Comparison of ENCODE assay signal across 10 mouse cellular contexts in the genomic region with DNA sequence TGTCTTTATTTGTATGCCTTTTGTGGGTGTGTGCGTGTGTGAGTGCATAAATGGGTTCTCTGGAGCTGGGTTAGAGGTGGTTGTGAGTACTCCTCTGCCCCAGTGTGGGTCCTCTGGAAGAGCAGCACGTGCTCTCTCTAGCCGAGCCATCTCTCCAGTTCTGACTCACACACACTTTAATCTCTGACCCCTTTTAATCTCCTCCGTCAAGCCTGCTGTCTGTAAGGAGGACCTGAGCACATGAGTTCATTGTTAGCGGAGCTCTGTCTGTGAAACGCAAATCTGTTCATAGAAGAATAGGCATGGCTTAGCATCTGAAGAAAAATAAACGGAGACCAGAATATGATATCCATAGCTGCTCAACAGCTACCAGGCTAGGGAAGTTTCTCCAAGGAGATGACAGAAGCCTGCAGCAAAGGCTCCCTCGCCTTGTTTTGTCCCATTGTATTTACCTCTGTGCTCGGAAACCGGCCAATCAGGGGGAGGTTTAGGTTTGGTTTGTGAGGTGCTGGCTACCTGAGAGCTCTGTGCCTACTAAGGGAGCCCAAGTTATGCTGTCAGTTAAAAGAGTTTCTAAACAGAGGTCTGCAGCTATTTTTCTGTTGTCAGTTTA. TPM values are rescaled to one million over a fixed set of nuclear protein-coding genes. Genes with fewer than 3 reads are reported as not detected.
DNase-seq lines count a peak whose midpoint lies in the region; ATAC-seq and TF ChIP-seq lines count a peak whose summit lies in the region.
"Had no signal": no experiment of that assay in that cellular context is flagged by ENCODE, and none has a peak within 500 bp of the region (broad histone marks: within the 10 kb centered on the region; RNA-seq: fewer than 3 reads in every experiment).

No protein-coding gene starts in this region.

- H3K9ac ChIP-seq in embryonic facial prominence, embryonic 14.5 days (ENCODE audit: low read depth, low read length) = no peak overlapping the region
- H3K9ac ChIP-seq in intestine, embryonic 15.5 days = no peak overlapping the region
- no peak overlapping the region for H3K9ac ChIP-seq in midbrain, postnatal 0 days (replicated peaks; ENCODE audit: low read length, poor library complexity, severe bottlenecking)

- H3K4me1 ChIP-seq in embryonic facial prominence, embryonic 14.5 days (ENCODE audit: control insufficient read depth, insufficient read depth, low read length) = no peaks in the 10 kb centered on the region
- H3K4me1 ChIP-seq in intestine, embryonic 15.5 days (replicated peaks) = no peaks in the 10 kb centered on the region
- H3K4me1 ChIP-seq in midbrain, postnatal 0 days (ENCODE audit: insufficient read depth, low read length) = peaks cover 8% of the 10 kb centered on the region; the same call in 1 of the 2 replicates
- 0 out of 2 replicates have a peak, but pooled peaks cover 5% of the 10 kb centered on the region for H3K4me1 ChIP-seq in thymus, adult 2 months (replicated peaks; ENCODE audit: control insufficient read depth, insufficient read depth, low read length)

- TF ChIP-seq POLR2A in thymus, adult 2 months (IDR thresholded peaks at IDR 0.05; ENCODE audit: control insufficient read depth, extremely low read depth, insufficient read depth, low read length, poor library complexity) = no peak

- 33% methylated on average over 10 of the region's 10 CpGs for WGBS in embryonic facial prominence, embryonic 14.5 days
- 38% methylated on average over 10 of the region's 10 CpGs for WGBS in intestine, embryonic 15.5 days
- WGBS in midbrain, postnatal 0 days = 15% methylated on average over 10 of the region's 10 CpGs
- WGBS in thymus, adult 2 months = 88% methylated on average over 10 of the region's 10 CpGs

- H3K4me2 ChIP-seq in embryonic facial prominence, embryonic 14.5 days (ENCODE audit: low read depth, low read length) = no peak overlapping the region
- H3K4me2 ChIP-seq in intestine, embryonic 15.5 days (replicated peaks) = no peak overlapping the region
- H3K4me2 ChIP-seq in midbrain, postnatal 0 days (ENCODE audit: low read depth, low read length, poor library complexity, severe bottlenecking) = no peak overlapping the region

- no peaks in the 10 kb centered on the region for H3K36me3 ChIP-seq in embryonic facial prominence, embryonic 14.5 days (ENCODE audit: control insufficient read depth, insufficient read depth, low read length)
- H3K36me3 ChIP-seq in intestine, embryonic 15.5 days = no peaks in the 10 kb centered on the region
- H3K36me3 ChIP-seq in midbrain, postnatal 0 days (ENCODE audit: insufficient read depth, low read length) = no peaks in the 10 kb centered on the region
- no peaks in the 10 kb centered on the region for H3K36me3 ChIP-seq in thymus, adult 2 months (ENCODE audit: control insufficient read depth, insufficient read depth, low read length)

- peak; percentile 76 for ATAC-seq in embryonic facial prominence, embryonic 14.5 days (ENCODE audit: low read depth)
- ATAC-seq in intestine, embryonic 15.5 days = peak; percentile 59; the same call in 1 of the 2 replicates
- peak; percentile 20; the same call in 1 of the 2 replicates for ATAC-seq in midbrain, postnatal 0 days (ENCODE audit: low FRiP score)

- TF ChIP-seq CTCF in midbrain, postnatal 0 days (IDR thresholded peaks at IDR 0.05) = no peak
- TF ChIP-seq CTCF in thymus, adult 2 months (IDR thresholded peaks at IDR 0.05; ENCODE audit: borderline replicate concordance, control insufficient read depth, extremely low read depth, insufficient read depth, low read length, poor library complexity) = no peak

- no peak overlapping the region for H3K4me3 ChIP-seq in embryonic facial prominence, embryonic 14.5 days (ENCODE audit: low read depth, low read length)
- H3K4me3 ChIP-seq in intestine, embryonic 15.5 days (replicated peaks) = no peak overlapping the region
- no peak overlapping the region for H3K4me3 ChIP-seq in midbrain, postnatal 0 days (ENCODE audit: low read depth, low read length)
- no peak overlapping the region for H3K4me3 ChIP-seq in thymus, adult 2 months (ENCODE audit: control insufficient read depth, insufficient read depth, low read length)
- H3K4me3 ChIP-seq: gastrocnemius, adult 2 months had no signal

- no peaks in the 10 kb centered on the region for H3K27me3 ChIP-seq in embryonic facial prominence, embryonic 14.5 days (replicated peaks; ENCODE audit: control insufficient read depth, insufficient read depth, low read length)
- H3K27me3 ChIP-seq in intestine, embryonic 15.5 days (replicated peaks) = no peaks in the 10 kb centered on the region
- H3K27me3 ChIP-seq in midbrain, postnatal 0 days (ENCODE audit: insufficient read depth, low read length) = no peaks in the 10 kb centered on the region
- H3K27me3 ChIP-seq in thymus, adult 2 months (ENCODE audit: control insufficient read depth, insufficient read depth, low read length) = no peaks in the 10 kb centered on the region

- DNase-seq in kidney, adult 9 months = peak; percentile 40
- DNase-seq in kidney, adult 18-20 months = no peak
- DNase-seq in embryonic facial prominence, embryonic 14.5 days (ENCODE audit: low spot score) = peak; percentile 27
- no peak for DNase-seq in midbrain, postnatal 0 days (ENCODE audit: low spot score)
- DNase-seq in lung, postnatal 25 days (ENCODE audit: low spot score) = no peak
- no peak for DNase-seq in thymus, adult 2 months
- no peak for DNase-seq in adrenal gland, postnatal 10 days
- DNase-seq: cerebellum, adult 8-10 months; gastrocnemius, adult 2 months had no signal

- no peaks in the 10 kb centered on the region for H3K9me3 ChIP-seq in embryonic facial prominence, embryonic 14.5 days (ENCODE audit: control insufficient read depth, low read length)
- no peaks in the 10 kb centered on the region for H3K9me3 ChIP-seq in intestine, embryonic 15.5 days
- no peaks in the 10 kb centered on the region for H3K9me3 ChIP-seq in midbrain, postnatal 0 days (ENCODE audit: low read length)

- H3K27ac ChIP-seq in embryonic facial prominence, embryonic 14.5 days (replicated peaks; ENCODE audit: low read depth, low read length) = no peak overlapping the region
- H3K27ac ChIP-seq in intestine, embryonic 15.5 days = no peak overlapping the region
- H3K27ac ChIP-seq in midbrain, postnatal 0 days (ENCODE audit: low read depth, low read length) = no peak overlapping the region
- no peak overlapping the region for H3K27ac ChIP-seq in thymus, adult 2 months (ENCODE audit: control insufficient read depth, insufficient read depth, low read length)
- H3K27ac ChIP-seq: gastrocnemius, adult 2 months had no signal

RNA-seq across cellular contexts. Expression of gene Osbpl8, which starts 58.8 kb away (rescaled TPM):
- polyA plus RNA-seq in embryonic facial prominence, embryonic 14.5 days (2014; fragmentation: Nextera tagmentation; extraction: Ambion mirVana) = 9.5 and 10.0 TPM in 2 replicates
- 4.8 and 5.4 TPM in 2 replicates for polyA plus RNA-seq in intestine, embryonic 15.5 days (2015; fragmentation: Nextera tagmentation; extraction: Ambion mirVana)
- total RNA-seq in midbrain, postnatal 0 days (2014; rRNA removed) = 45.6 and 52.9 TPM in 2 replicates
- 10.9 and 15.0 TPM in 2 replicates for polyA plus RNA-seq in midbrain, postnatal 0 days (2015; fragmentation: Nextera tagmentation; extraction: Ambion mirVana)
- polyA plus RNA-seq in thymus, adult 2 months (2012; rRNA removed) = 22.0 and 26.8 TPM in 2 replicates
- 10 to 100 TPM; 27.1 to 31.0 TPM for total RNA-seq in adrenal gland, postnatal 10 days (2021)

Comparison
In these comparisons a context has a peak if more than half of its experiments do, and no peak if none do; other contexts are left out.
1. DNase-seq: peak in kidney, adult 9 months (single experiment) and embryonic facial prominence, embryonic 14.5 days (single experiment); none in kidney, adult 18-20 months (single experiment), midbrain, postnatal 0 days (single experiment), lung, postnatal 25 days (single experiment), thymus, adult 2 months (single experiment) and adrenal gland, postnatal 10 days (single experiment).
2. ATAC-seq: peak in every context shown above with its lines; median percentile 76 in embryonic facial prominence, embryonic 14.5 days; 59 in intestine, embryonic 15.5 days; 20 in midbrain, postnatal 0 days.